Mouse (Mus musculus): ENCODE data around the gene Tomm40. TPM values are rescaled to one million over a fixed set of nuclear protein-coding genes. Genes with fewer than 3 reads are reported as not detected.

Gene Tomm40
- polyA plus RNA-seq, 1 experiment, result 109 TPM

DNA sequence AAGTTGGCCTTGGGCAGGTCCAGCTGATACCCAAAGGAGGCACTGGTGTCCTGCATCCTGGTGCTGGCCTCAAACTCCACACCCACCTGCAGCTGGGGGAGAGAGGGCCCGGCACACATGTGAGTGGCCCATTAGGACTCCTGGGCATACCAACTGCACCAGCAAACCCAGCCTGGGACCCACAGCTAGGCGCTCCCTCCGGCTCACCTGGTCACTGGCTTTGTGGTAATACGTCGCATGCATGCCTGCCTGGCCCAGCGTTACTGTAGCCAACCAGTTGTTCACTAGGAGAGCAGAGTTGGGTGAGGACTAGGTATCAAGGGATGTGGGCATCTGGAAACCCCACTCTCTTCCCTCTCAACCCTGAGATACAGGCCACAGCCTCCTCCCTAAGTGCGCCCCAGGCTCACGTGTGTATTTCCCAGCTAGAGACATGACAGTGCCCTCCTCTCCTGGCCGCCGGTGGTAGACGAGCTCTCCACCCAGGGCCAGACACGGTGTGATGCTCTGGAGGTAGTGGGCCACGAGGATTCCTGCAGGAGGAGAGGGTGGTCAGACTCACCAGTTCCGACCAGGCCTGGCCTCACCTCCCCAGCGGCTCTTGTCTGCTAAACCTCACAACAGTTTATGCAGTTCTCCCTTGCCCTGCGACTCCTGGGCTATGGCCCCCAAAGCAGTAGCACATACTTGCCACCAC, 12.2 kb downstream of the Tomm40 start:
- Histone ChIP-seq H3K27me3 (ENCODE audit: control insufficient read depth, insufficient read depth, low read length) (no peaks in the 10 kb centered on the region), H3K27ac (ENCODE audit: control insufficient read depth, insufficient read depth, low read length) (no peak overlapping the region), H3K4me3 (ENCODE audit: control insufficient read depth, insufficient read depth, low read length) (no peak overlapping the region), H3K36me3 (ENCODE audit: control insufficient read depth, insufficient read depth, low read length) (no peaks in the 10 kb centered on the region), H3K4me1 (replicated peaks; ENCODE audit: control insufficient read depth, insufficient read depth, low read length) (peaks cover 31% of the 10 kb centered on the region)
- DNase-seq, result no peak
- WGBS, result 94% methylated on average over 16 of the region's 16 CpGs
- TF ChIP-seq CTCF (IDR thresholded peaks at IDR 0.05; ENCODE audit: borderline replicate concordance, control insufficient read depth, extremely low read depth, insufficient read depth, low read length, poor library complexity) (no peak), POLR2A (IDR thresholded peaks at IDR 0.05; ENCODE audit: control insufficient read depth, extremely low read depth, insufficient read depth, low read length, poor library complexity) (no peak)

DNA sequence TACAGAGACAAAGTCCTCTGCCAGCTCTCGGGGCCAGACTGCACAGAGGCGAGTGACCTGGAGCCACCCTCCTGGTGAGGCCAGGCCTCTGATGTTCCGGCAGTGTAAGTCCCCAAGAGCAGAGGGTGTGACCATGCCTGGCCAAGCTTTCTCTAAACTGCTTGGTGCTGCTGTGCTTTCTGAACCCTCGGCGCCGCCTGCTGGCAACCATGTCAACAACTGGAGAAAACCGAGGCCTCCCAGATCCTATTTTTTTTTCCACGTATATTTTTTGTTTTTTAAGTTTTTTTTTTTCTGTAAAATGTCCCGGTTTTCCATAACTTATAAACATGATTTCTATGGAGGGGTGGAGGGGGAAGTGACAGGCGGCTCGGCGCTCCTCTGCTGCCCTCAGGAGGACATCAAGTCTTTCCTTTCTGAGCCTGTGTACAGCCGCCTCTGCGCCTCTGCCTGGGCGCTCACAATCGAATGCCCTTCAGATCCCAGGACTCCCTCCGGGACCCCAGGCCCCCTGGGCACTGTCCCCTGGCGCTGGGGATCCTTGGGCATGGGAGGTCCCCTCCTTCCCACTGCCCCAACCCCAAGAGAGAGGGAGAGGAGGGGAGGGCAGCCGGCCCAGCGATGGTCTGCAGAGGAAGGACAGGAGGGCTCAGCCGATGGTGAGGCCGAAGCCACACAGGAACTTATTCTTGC, 14.0 kb downstream of the Tomm40 start:
- H3K4me1 ChIP-seq (replicated peaks; ENCODE audit: control insufficient read depth, insufficient read depth, low read length), result peaks cover 31% of the 10 kb centered on the region
- no peak overlapping the region for H3K4me3 ChIP-seq (ENCODE audit: control insufficient read depth, insufficient read depth, low read length)
- peak overlapping the region; percentile 78 for H3K27ac ChIP-seq (ENCODE audit: control insufficient read depth, insufficient read depth, low read length)
- H3K36me3 ChIP-seq (ENCODE audit: control insufficient read depth, insufficient read depth, low read length), result no peaks in the 10 kb centered on the region
- no peaks in the 10 kb centered on the region for H3K27me3 ChIP-seq (ENCODE audit: control insufficient read depth, insufficient read depth, low read length)
- 55% methylated on average over 22 of the region's 22 CpGs for WGBS
- peak; percentile 53 for DNase-seq
- peak; percentile 67; the same call in 1 of the 2 replicates for TF ChIP-seq CTCF (IDR thresholded peaks at IDR 0.05; ENCODE audit: borderline replicate concordance, control insufficient read depth, extremely low read depth, insufficient read depth, low read length, poor library complexity)
- TF ChIP-seq POLR2A (IDR thresholded peaks at IDR 0.05; ENCODE audit: control insufficient read depth, extremely low read depth, insufficient read depth, low read length, poor library complexity), result no peak

DNA sequence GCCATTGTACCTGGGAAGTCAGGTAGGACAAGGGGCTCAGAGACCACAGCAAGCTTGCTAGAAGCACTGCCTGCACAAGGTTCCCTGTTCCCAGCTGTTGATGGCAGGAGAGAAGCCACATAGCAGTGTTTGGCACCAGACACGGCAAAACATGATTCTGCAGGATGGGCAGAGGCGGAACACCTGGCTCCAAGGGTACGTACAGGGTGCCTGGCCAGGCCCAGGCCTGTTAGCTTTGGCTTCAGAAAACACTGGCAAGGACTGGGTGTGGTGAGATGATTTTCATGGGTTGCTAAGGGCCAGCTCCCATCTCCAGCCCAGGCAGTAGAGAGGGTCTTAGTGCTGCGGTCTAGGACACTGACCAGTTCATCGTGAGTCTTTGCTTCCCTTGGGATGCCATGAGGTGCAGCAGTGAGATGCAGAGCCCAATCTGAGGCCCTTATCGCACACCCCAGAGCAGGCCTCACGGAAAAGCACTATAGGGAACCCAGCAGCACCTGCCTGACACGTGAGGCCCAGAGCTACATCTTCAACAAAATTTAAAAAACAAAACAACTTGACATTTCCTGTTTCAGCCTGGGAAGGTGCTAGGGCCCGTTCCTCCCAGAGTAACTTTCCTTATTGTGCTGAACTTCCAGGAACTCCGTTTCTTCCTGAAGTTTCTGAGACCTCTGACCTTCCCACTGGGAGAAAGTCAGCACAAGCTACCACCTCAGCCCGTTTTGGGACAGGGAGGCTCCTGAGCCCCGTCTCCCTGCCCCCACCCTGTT, 14.8 kb downstream of the Tomm40 start:
- WGBS, result 60% methylated on average over 12 of the region's 12 CpGs
- no peak for DNase-seq
- Histone ChIP-seq H3K27me3 (ENCODE audit: control insufficient read depth, insufficient read depth, low read length) (no peaks in the 10 kb centered on the region), H3K27ac (ENCODE audit: control insufficient read depth, insufficient read depth, low read length) (peak overlapping the region; percentile 78), H3K4me3 (ENCODE audit: control insufficient read depth, insufficient read depth, low read length) (no peak overlapping the region), H3K36me3 (ENCODE audit: control insufficient read depth, insufficient read depth, low read length) (no peaks in the 10 kb centered on the region), H3K4me1 (replicated peaks; ENCODE audit: control insufficient read depth, insufficient read depth, low read length) (peaks cover 31% of the 10 kb centered on the region)
- TF ChIP-seq CTCF (IDR thresholded peaks at IDR 0.05; ENCODE audit: borderline replicate concordance, control insufficient read depth, extremely low read depth, insufficient read depth, low read length, poor library complexity) (no peak), POLR2A (IDR thresholded peaks at IDR 0.05; ENCODE audit: control insufficient read depth, extremely low read depth, insufficient read depth, low read length, poor library complexity) (no peak)

DNA sequence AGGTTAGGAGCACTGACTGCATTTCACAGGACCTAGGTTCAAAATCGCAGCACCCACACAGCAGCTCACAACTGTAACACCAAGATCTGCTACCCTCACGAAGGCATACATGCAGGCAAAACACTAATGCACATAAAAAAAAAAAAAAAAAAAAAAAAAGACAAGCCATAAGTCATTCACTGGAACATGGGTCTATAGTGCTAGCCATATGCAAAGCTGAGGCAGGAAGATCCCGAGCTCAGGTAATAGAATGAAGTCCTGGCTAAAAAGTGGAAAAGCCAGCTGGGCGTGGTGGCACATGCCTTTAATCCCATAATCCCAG, 15.4 kb downstream of the Tomm40 start:
- 48% methylated on average over 4 of the region's 4 CpGs for WGBS
- Histone ChIP-seq H3K4me1 (replicated peaks; ENCODE audit: control insufficient read depth, insufficient read depth, low read length) (peaks cover 31% of the 10 kb centered on the region), H3K27ac (ENCODE audit: control insufficient read depth, insufficient read depth, low read length) (peak overlapping the region; percentile 78), H3K27me3 (ENCODE audit: control insufficient read depth, insufficient read depth, low read length) (no peaks in the 10 kb centered on the region), H3K4me3 (ENCODE audit: control insufficient read depth, insufficient read depth, low read length) (no peak overlapping the region), H3K36me3 (ENCODE audit: control insufficient read depth, insufficient read depth, low read length) (no peaks in the 10 kb centered on the region)
- no peak for DNase-seq
- TF ChIP-seq POLR2A (IDR thresholded peaks at IDR 0.05; ENCODE audit: control insufficient read depth, extremely low read depth, insufficient read depth, low read length, poor library complexity), result no peak
- no peak for TF ChIP-seq CTCF (IDR thresholded peaks at IDR 0.05; ENCODE audit: borderline replicate concordance, control insufficient read depth, extremely low read depth, insufficient read depth, low read length, poor library complexity)

DNA sequence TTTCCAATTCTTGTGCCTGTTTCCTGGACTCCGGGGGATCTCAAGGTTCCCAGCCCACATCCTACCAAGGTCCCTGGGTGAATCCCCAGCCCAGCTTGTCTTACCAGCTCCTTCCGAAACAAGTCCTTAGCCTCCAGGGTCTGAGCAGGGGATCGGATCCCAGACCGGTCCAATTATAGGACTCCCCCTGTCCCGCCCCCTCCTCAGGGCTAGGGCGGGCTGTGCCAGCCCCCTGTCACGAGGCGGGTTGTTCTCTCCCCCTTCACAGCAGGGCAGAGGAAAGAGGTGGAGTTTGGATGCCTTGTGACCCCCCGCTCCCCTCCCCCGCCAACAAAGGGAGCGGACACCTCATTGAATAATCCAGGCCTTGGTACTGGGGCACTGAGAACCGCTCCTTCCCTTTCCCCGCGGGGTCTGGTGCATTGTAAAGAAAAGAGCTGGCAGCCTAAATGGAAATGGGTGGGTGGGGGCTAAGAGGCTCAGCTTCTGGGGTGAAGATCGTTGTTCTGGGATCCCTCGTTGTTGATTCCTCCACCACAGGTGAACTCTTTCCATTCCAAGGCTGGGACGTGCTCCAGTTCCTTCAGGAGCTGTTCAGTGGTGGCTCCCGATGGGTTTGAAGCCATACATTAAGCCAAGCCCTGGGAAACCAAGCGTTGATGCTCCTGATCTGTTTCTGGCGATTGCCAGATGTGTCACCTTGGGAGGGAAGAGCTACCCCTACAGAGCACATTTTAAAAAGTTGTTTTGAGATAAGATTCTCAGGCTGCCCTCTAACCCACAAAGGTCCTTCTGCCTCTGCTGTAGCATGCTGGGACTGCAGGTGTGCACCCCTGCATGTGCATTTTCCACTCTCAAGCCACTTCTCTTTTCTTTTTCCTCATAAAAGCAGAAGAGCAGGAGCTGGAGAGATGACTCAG, 16.1 kb downstream of the Tomm40 start, which contains the start of gene Apoe:
Gene Apoe, minus strand, starts transcription at position 282 of the 920 bp plus-strand sequence.
- peak; percentile 30 for DNase-seq
- H3K4me3 ChIP-seq (ENCODE audit: control insufficient read depth, insufficient read depth, low read length), result peak within 1 kb of the TSS; percentile 11
- TF ChIP-seq CTCF (IDR thresholded peaks at IDR 0.05; ENCODE audit: borderline replicate concordance, control insufficient read depth, extremely low read depth, insufficient read depth, low read length, poor library complexity) (no peak), POLR2A (IDR thresholded peaks at IDR 0.05; ENCODE audit: control insufficient read depth, extremely low read depth, insufficient read depth, low read length, poor library complexity) (0 out of 2 replicates have a peak, but pooled peaks have one; percentile 20)
- H3K36me3 ChIP-seq (ENCODE audit: control insufficient read depth, insufficient read depth, low read length), result no peaks in the 10 kb centered on the region
- WGBS, result 7% methylated on average over 20 of the region's 20 CpGs
- peak within 1 kb of the TSS; percentile 78 for H3K27ac ChIP-seq (ENCODE audit: control insufficient read depth, insufficient read depth, low read length)
- peaks cover 31% of the 10 kb centered on the region for H3K4me1 ChIP-seq (replicated peaks; ENCODE audit: control insufficient read depth, insufficient read depth, low read length)
- no peaks in the 10 kb centered on the region for H3K27me3 ChIP-seq (ENCODE audit: control insufficient read depth, insufficient read depth, low read length)

Data from thymus, adult 2 months (tissue).